Mouse (Mus musculus) hematopoietic stem cell, adult 5-6 weeks (primary cell): ENCODE data around the gene Psip1. TPM values are rescaled to one million over a fixed set of nuclear protein-coding genes. Genes with fewer than 3 reads are reported as not detected.

Experiments used
- ATAC-seq, 2 experiments: fragments of 125-278 bp in 1 of 2; replicated peaks in 1 of 2; 2 replicates each; pipeline ENCODE4 v1.8.0; 2016 to 2017; ENCODE audit warnings: inconsistent platforms in 2 of 2, mild to moderate bottlenecking in 2 of 2, moderate number of reproducible peaks in 2 of 2, low read depth in 1 of 2, moderate TSS enrichment in 1 of 2; ENCODE audit not compliant: low FRiP score in 2 of 2, poor library complexity in 2 of 2, severe bottlenecking in 2 of 2, insufficient read depth in 1 of 2, low TSS enrichment in 1 of 2
- total RNA-seq: library from RNA; stranded (forward); fragments of 172-1452, 232-1000 nt; gene quantifications from 2 replicates; pipeline ENCODE4 v1.2.3, GENCODE M21; 2017

The Psip1 gene
- total RNA-seq, 1 experiment from 2014 or later, result 348 TPM

GRCm38 (mm10) chr4:83436375-83436774 is 49.9 kb downstream of the Psip1 start:
- ATAC-seq, result no peak

DNA sequence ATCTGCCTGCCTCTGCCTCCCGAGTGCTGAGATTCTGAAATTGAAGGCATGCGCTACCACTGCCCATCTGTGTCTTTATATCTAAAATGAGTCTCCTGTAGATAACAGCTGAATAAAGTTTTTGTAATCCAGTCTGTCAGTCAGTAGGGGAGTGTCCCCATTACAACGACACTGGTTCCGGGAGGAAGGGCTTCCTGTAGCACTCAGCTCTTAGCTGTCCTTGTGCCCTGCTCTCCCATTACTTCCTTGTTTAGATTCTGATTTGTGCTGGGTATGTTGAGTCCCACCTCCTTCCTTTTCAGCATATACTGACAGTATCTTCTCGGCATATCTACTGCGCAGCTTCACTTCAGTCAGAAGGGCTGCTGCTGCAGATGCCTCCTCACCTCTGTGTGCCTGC is 53.4 kb downstream of the Psip1 start:
- ATAC-seq, result no peak

DNA sequence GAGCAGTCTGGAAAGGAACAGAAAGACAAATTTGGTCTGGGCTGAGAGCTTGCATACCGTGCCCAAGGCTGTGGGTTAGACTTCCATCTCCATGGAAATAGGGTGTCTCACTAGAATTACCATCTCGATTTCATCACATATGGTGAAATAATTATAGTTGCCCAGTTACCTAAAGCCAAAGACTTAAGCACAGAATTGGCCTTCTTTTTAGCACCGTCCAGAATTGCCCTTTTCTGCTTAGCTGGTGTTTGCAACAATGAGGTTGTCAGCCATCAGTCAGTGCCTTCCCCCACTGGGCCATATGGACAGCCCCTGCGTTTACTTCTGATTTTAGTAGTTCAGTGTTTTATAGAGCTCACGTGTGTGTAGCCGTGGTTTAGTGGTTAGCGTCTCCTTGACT is 54.3 kb downstream of the Psip1 start:
- ATAC-seq, result no peak

DNA sequence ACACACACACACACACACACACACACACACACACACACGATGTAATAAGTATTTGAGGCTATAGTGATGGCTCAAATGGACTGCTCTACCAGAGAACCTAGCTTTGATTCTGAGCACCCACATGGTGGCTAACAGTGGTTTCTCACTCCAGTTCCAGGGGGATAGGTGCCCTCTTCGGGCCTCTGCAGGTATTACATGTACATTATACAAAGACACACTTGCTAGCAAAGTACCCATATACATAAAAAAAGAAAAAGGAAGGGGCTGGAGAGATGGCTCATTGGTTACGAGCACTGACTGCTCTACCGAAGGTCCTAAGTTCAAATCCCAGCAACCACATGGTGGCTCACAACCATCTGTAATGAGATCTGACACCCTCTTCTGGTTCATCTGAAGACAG is 57.4 kb downstream of the Psip1 start:
- peak; percentile 27 to 60; a peak in 1 of 4 replicates for ATAC-seq

DNA sequence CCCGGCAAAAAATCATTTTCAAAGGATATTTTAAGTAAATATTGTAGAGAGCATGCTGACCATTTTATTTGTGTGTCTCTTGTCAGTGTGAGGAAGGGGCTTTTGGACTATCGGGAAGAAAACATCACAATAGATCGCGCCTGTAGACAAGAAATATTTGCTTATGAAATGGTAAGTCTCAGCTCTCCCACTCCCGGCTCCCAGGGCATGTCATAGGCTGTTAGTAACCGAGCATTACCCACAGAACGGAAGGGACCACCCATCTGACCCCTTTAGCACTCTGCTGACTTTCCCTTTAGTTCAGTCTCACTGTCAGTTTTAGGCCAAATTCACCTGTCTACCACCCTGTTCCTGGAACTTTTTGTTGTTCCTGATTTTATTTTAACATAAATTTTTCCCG is 58.6 kb downstream of the Psip1 start:
- no peak for ATAC-seq

GRCm38 (mm10) chr4:83427141-83427540 is 59.1 kb downstream of the Psip1 start:
- ATAC-seq, result no peak

DNA sequence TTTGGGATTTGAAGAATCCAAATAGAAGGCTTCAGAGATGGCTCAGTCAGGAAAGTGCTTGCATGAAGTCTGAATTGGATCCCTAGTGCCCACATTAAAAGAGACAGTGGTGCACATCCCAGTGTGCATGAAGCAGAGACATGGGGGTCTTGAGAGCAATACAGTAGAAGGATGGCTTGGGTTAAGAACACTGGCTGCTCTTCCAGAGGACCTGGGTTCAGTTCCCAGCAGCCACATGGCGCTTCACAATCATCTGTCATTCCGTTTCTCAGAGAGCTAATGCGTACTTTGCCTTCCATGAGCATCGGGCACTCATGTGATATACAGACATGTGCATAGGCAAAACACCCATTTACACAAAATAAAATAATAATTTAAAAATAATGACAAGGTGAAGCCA is 61.1 kb downstream of the Psip1 start:
- no peak for ATAC-seq

GRCm38 (mm10) chr4:83423641-83424040 is 62.6 kb downstream of the Psip1 start:
- ATAC-seq, result no peak

GRCm38 (mm10) chr4:83418781-83419180 is 67.5 kb downstream of the Psip1 start:
- no peak for ATAC-seq

- no peak; a peak in 1 of 4 replicates for ATAC-seq
These were observed 68.5 kb downstream of the Psip1 start for GRCm38 (mm10) chr4:83417820-83418186.

DNA sequence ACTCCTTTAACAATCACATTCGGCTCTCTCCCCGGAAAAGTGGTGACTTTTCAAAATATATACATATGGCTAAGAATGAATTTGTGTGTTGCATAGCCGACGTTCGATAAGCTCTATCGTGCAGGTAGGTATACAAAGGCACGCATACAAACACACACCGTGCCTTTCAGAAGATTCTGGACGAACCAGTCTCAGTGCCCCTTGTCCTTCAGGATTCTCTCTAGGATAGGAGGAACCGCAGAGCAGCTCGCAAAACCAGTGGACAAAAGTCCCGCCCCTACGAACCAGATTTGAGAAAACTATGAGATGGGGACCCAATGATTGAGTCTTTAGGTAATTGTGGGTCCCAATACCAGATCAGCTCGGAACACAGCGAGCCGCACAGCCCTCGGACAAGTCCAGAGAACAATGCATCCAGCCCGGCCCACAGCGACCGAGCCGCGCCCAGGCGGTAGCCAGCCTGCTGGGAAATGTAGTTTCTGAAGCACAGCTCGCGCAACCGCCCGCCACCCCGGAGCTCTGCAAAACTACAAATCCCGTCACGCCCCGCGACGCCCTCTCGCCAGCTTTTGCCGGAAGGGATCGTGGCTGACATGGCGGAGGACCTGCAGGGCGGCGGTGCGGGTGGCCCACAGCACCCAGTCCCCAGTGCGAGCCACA is 69.0 kb downstream of the Psip1 start, which contains the start of gene Snapc3:
Gene Snapc3 (plus strand): TSS at position 565 of the 660 bp plus-strand sequence.
- ATAC-seq, result peak; percentile 99 to 100

GRCm38 (mm10) chr4:83414241-83414824 is 71.9 kb downstream of the Psip1 start:
- no peak for ATAC-seq

DNA sequence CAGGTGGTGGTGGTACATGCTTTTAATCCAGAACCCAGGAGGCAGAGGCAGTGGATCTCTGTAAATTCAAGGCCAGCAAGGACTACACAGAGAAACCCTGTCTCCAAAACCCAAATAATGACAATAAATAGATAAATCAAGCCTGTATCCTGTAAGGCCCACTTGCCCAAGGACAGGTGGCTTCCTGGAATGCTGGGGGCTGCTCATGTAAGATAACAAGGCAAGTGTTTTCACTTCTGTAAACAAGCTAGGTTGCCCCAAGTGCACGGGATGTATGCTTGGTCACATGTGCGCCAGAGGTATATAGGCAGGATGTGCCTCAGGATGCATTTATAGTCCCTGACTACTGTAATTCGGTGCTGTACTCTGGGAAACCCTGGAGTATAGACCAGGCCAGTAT is 74.2 kb downstream of the Psip1 start:
- no peak for ATAC-seq

- ATAC-seq, result no peak
These were observed 76.3 kb downstream of the Psip1 start for GRCm38 (mm10) chr4:83409867-83410505.

DNA sequence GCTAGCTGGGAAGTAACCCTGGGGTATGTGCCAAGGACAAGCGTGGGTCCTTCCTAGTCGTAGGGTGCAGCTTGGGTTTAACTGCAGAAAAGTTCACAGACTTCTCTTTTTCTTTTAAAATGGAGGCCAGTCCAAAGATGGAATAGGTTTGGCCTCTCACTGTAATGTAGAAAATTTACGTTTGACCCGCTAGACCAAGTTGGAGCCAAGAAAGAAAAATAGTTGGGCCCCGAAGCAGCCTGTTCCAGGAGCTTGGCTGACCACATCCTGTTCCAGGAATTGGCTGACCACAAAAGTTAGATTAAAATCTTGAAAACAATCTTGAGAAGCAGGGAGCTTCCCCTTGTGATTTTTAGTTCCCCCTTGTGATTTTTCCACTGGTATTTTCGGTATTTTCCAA is 78.6 kb downstream of the Psip1 start:
- 0 out of 4 replicates have a peak, but pooled peaks of 1 of the 2 experiments have one; percentile 25 for ATAC-seq
